Mouse (Mus musculus): Measurements from ENCODE around the gene F11r. TPM values are rescaled to one million over a fixed set of nuclear protein-coding genes. Genes with fewer than 3 reads are reported as not detected.
A peak's percentile ranks its signal among the peaks of the same experiment; 100 is the strongest.
"Not testable (repeated sequence)": the region's sequence is repeated elsewhere in the genome, so short reads cannot be mapped to it uniquely, and the experiment has no call there.

The F11r gene
- polyA plus RNA-seq, 1 experiment from 2014 or later = 14.2 TPM

GRCm38 (mm10) chr1:171459791-171460190 is 22.5 kb downstream of the F11r start:
- Histone ChIP-seq H3K27ac (replicated peaks) (no peak overlapping the region), H3K9me3 (no peaks in the 10 kb centered on the region), H3K27me3 (no peaks in the 10 kb centered on the region), H3K4me3 (no peak overlapping the region), H3K9ac (no peak overlapping the region), H3K4me1 (replicated peaks) (peaks cover 9% of the 10 kb centered on the region; the same call in 1 of the 2 replicates), H3K36me3 (no peaks in the 10 kb centered on the region), H3K4me2 (no peak overlapping the region)
- no peak for ATAC-seq (ENCODE audit: low FRiP score, low read depth)
- 52% methylated on average over 5 of the region's 5 CpGs for WGBS

DNA sequence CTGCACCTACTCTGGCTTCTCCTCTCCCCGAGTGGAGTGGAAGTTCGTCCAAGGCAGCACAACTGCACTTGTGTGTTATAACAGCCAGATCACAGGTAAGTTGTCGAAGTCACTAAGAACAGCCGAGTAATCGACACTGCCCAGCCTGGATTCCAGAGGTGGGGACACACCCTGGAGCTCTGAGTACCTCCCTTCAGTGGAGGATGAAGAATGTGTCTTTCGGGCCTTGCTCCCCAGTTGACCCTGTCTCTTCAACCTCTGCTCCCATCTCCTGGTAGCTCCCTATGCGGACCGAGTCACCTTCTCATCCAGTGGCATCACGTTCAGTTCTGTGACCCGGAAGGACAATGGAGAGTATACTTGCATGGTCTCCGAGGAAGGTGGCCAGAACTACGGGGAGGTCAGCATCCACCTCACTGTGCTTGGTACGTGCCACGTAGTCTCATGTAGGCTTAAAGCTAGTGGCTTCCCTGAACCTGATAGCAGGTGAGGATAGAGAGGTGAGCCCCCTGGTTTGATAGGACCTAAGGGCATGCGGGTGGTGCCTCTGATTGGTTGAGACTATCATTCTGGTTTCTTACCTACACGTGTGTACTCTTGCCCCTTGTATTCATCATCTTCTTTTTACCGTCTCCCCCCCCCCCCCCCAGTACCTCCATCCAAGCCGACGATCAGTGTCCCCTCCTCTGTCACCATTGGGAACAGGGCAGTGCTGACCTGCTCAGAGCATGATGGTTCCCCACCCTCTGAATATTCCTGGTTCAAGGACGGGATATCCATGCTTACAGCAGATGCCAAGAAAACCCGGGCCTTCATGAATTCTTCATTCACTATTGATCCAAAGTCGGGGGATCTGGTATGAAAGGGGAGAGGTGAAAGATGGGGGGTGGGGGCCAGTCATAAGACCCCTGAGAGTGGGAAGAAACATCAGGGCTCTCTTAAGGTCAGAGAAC is 23.5 kb downstream of the F11r start:
- Histone ChIP-seq H3K9me3 (no peaks in the 10 kb centered on the region), H3K4me2 (no peak overlapping the region), H3K27ac (replicated peaks) (no peak overlapping the region), H3K36me3 (no peaks in the 10 kb centered on the region), H3K9ac (no peak overlapping the region), H3K27me3 (no peaks in the 10 kb centered on the region), H3K4me1 (replicated peaks) (peaks cover 9% of the 10 kb centered on the region; the same call in 1 of the 2 replicates), H3K4me3 (no peak overlapping the region)
- WGBS = 90% methylated on average over 21 of the region's 22 CpGs
- no peak for ATAC-seq (ENCODE audit: low FRiP score, low read depth)

- ATAC-seq (ENCODE audit: low FRiP score, low read depth) = no peak
- Histone ChIP-seq H3K9me3 (no peaks in the 10 kb centered on the region), H3K4me3 (no peak overlapping the region), H3K27ac (replicated peaks) (no peak overlapping the region), H3K4me2 (no peak overlapping the region), H3K36me3 (no peaks in the 10 kb centered on the region), H3K27me3 (no peaks in the 10 kb centered on the region), H3K4me1 (replicated peaks) (peaks cover 9% of the 10 kb centered on the region; the same call in 1 of the 2 replicates), H3K9ac (no peak overlapping the region)
- WGBS = 91% methylated on average over 3 of the region's 3 CpGs
Measured at GRCm38 (mm10) chr1:171463133-171463532, 25.8 kb downstream of the F11r start.

GRCm38 (mm10) chr1:171465749-171466412 is 28.5 kb downstream of the F11r start:
- H3K4me2 ChIP-seq = no peak overlapping the region
- no peaks in the 10 kb centered on the region for H3K4me1 ChIP-seq (replicated peaks)
- no peak overlapping the region for H3K4me3 ChIP-seq
- no peak overlapping the region for H3K9ac ChIP-seq
- H3K27me3 ChIP-seq = no peaks in the 10 kb centered on the region
- 91% methylated on average over 5 of the region's 5 CpGs for WGBS
- H3K9me3 ChIP-seq = no peaks in the 10 kb centered on the region
- ATAC-seq (ENCODE audit: low FRiP score, low read depth) = no peak
- H3K36me3 ChIP-seq = no peaks in the 10 kb centered on the region
- H3K27ac ChIP-seq (replicated peaks) = no peak overlapping the region

GRCm38 (mm10) chr1:171466565-171466964 is 29.2 kb downstream of the F11r start:
- H3K4me1 ChIP-seq (replicated peaks) = no peaks in the 10 kb centered on the region

DNA sequence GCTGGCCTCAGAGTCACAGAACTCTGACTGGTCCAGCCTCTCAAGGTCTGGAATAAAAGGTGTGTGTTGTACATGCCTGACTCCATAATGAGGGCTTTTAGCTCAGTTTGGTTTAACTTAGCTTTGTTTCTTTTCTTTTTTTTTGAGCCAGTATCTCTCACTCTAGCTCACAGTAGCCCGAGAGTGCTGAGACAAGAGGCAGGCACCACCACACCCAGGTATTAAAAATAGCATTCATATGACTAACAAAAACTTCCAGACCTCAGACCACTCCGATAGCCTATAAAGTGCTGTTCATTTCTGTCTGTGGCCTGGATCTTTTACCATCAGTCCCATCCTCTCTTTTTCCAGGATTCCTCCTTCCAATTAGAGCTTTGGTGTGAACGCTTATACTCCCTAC is 32.3 kb downstream of the F11r start:
- 97% methylated on average over 3 of the region's 3 CpGs for WGBS

More at GRCm38 (mm10) chr1:171466565-171466964, 29.2 kb downstream of the F11r start:
- Histone ChIP-seq H3K27me3 (0 out of 2 replicates have a peak, but pooled peaks cover 2% of the 10 kb centered on the region), H3K27ac (replicated peaks) (no peak overlapping the region), H3K4me2 (no peak overlapping the region), H3K9me3 (no peaks in the 10 kb centered on the region), H3K36me3 (no peaks in the 10 kb centered on the region), H3K9ac (no peak overlapping the region), H3K4me3 (no peak overlapping the region)
- no peak for ATAC-seq (ENCODE audit: low FRiP score, low read depth)
- 88% methylated on average over 4 of the region's 4 CpGs for WGBS

DNA sequence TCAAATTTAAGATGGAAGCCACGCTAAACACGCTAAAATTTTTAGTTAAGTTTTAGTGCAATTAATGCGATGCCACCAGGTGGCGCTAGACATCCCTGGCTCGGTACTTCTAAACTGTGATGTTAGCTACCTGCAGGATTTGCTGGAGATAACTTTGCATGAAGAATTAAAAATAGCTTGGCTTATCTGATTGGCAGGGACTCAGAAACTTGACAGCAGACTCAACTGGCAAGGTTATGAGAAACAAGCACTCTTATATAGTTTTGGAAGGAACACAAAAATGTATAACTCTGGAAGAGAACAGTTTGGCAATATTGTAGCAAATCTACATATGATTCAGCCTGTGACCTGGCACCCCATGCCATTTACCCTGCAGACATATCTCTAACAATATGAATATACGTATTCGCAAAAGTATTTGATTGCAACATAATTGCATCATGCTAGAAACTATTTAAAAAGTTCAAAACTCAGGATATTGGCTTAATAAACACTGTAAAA is 33.1 kb downstream of the F11r start:
- Histone ChIP-seq H3K27ac (replicated peaks) (no peak overlapping the region), H3K9ac (no peak overlapping the region), H3K36me3 (no peaks in the 10 kb centered on the region), H3K4me1 (replicated peaks) (no peaks in the 10 kb centered on the region), H3K9me3 (no peaks in the 10 kb centered on the region), H3K4me3 (no peak overlapping the region), H3K27me3 (0 out of 2 replicates have a peak, but pooled peaks cover 2% of the 10 kb centered on the region), H3K4me2 (peak overlapping the region; percentile 20; the same call in 1 of the 2 replicates)
- ATAC-seq (ENCODE audit: low FRiP score, low read depth) = no peak
- 31% methylated on average over 7 of the region's 7 CpGs for WGBS

More for the DNA sequence above, 32.3 kb downstream of the F11r start:
- no peak overlapping the region for H3K4me3 ChIP-seq
- 0 out of 2 replicates have a peak, but pooled peaks cover 2% of the 10 kb centered on the region for H3K27me3 ChIP-seq
- no peak for ATAC-seq (ENCODE audit: low FRiP score, low read depth)
- no peak overlapping the region for H3K4me2 ChIP-seq
- no peak overlapping the region for H3K9ac ChIP-seq
- H3K27ac ChIP-seq (replicated peaks) = no peak overlapping the region
- H3K36me3 ChIP-seq = no peaks in the 10 kb centered on the region
- no peaks in the 10 kb centered on the region for H3K4me1 ChIP-seq (replicated peaks)
- H3K9me3 ChIP-seq = no peaks in the 10 kb centered on the region

- ATAC-seq (ENCODE audit: low FRiP score, low read depth) = no peak
- Histone ChIP-seq H3K27ac (replicated peaks) (no peak overlapping the region), H3K27me3 (0 out of 2 replicates have a peak, but pooled peaks cover 2% of the 10 kb centered on the region), H3K4me1 (replicated peaks) (no peaks in the 10 kb centered on the region), H3K9me3 (no peaks in the 10 kb centered on the region), H3K4me3 (no peak overlapping the region), H3K4me2 (no peak overlapping the region), H3K9ac (no peak overlapping the region), H3K36me3 (no peaks in the 10 kb centered on the region)
- WGBS = 95% methylated on average over 5 of the region's 5 CpGs
Measured at GRCm38 (mm10) chr1:171470896-171471295, 33.6 kb downstream of the F11r start.

DNA sequence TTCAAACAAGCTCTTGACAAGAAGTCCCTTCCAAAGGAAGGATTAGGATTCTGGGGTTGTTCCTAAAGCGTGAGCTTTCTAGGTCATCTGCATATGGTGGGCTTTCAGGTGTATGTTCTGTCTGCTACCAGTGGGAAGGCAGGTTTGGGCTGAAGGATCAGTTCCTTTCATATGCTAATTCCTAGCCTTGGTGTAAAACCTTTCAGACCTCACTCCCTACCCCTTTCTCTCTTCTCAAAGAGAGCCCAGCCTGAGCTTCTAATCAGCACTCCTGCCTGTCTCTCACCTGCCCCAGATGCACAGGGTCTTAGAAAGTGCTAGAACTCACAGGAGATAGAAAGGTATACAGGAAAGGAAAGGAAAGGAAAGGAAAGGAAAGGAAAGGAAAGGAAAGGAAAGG is 34.1 kb downstream of the F11r start:
- Histone ChIP-seq H3K4me3 (no peak overlapping the region), H3K4me1 (replicated peaks) (no peaks in the 10 kb centered on the region), H3K4me2 (no peak overlapping the region), H3K9ac (no peak overlapping the region), H3K9me3 (no peaks in the 10 kb centered on the region), H3K27me3 (0 out of 2 replicates have a peak, but pooled peaks cover 2% of the 10 kb centered on the region), H3K36me3 (no peaks in the 10 kb centered on the region), H3K27ac (replicated peaks) (no peak overlapping the region)
- WGBS = 48% methylated on average over 1 of the region's 1 CpGs
- ATAC-seq (ENCODE audit: low FRiP score, low read depth) = no peak

- ATAC-seq (ENCODE audit: low FRiP score, low read depth); H3K4me1 ChIP-seq (replicated peaks); H3K4me3 ChIP-seq; H3K4me2 ChIP-seq; H3K9ac ChIP-seq; H3K27me3 ChIP-seq; H3K36me3 ChIP-seq; H3K9me3 ChIP-seq; H3K27ac ChIP-seq (replicated peaks): not testable (repeated sequence)
- 94% methylated on average over 8 of the region's 8 CpGs for WGBS
Measured at GRCm38 (mm10) chr1:171471941-171472340, 34.6 kb downstream of the F11r start.

DNA sequence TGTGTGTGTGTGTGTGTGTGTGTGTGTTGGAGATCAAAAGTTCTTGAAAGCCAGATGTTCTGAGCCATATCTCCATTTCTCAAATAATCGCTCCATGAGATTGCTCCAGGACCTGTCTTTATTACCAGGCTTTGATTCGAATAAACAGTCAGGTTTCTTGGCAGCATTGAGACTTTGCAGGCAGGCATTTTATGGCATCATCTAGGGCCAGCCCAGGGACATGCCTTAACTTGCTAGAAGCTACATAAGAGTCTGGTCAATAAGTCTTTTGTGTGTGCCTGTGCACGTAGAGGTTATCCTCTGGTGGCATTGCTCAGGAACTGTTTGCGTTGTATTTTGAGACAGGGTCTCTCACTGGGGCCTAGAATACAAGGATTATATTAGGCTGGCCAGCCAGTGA is 36.2 kb downstream of the F11r start:
- Histone ChIP-seq H3K4me2 (no peak overlapping the region), H3K9me3 (no peaks in the 10 kb centered on the region), H3K9ac (no peak overlapping the region), H3K4me1 (replicated peaks) (no peaks in the 10 kb centered on the region), H3K36me3 (no peaks in the 10 kb centered on the region), H3K27ac (replicated peaks) (no peak overlapping the region), H3K4me3 (no peak overlapping the region), H3K27me3 (0 out of 2 replicates have a peak, but pooled peaks cover 2% of the 10 kb centered on the region)
- no peak for ATAC-seq (ENCODE audit: low FRiP score, low read depth)
- 80% methylated on average over 4 of the region's 4 CpGs for WGBS

Measured in hindbrain, embryonic 15.5 days (tissue).